Mouse (Mus musculus) heart, postnatal 0 days (tissue): ENCODE results near the gene Fnbp4. TPM values are rescaled to one million over a fixed set of nuclear protein-coding genes. Genes with fewer than 3 reads are reported as not detected.

Experiments
- ATAC-seq: fragments of 200-750 bp; cut with Nextera tagmentation; 2 replicates; pipeline ENCODE4 v1.8.0; 2017; ENCODE audit warnings: low read depth, moderate number of reproducible peaks, moderate library complexity; ENCODE audit not compliant: insufficient read depth
- DNase-seq: peaks from one replicate; pipeline ENCODE4 v3.0.0-alpha.2; 2016; ENCODE audit warnings: low spot score
- H3K27ac ChIP-seq: fragments of 300-500 bp; sonication (generic); 2 replicates; pipeline ENCODE4 v1.5.1; 2014; ENCODE audit warnings: low read depth, mild to moderate bottlenecking
- H3K27me3 ChIP-seq: fragments of 300-500 bp; sonication (generic); 2 replicates; pipeline ENCODE4 v1.6.1; 2014; ENCODE audit warnings: low read length, mixed read lengths; ENCODE audit not compliant: control insufficient read depth, insufficient read depth
- H3K36me3 ChIP-seq: fragments of 300-500 bp; sonication (generic); replicated peaks from 2 replicates; pipeline ENCODE4 v1.6.1; 2014; ENCODE audit warnings: low read length, mixed read lengths; ENCODE audit not compliant: control insufficient read depth, insufficient read depth
- H3K4me1 ChIP-seq: fragments of 300-500 bp; sonication (generic); 2 replicates; pipeline ENCODE4 v1.6.1; 2014; ENCODE audit warnings: antibody characterized with exemption; ENCODE audit not compliant: control insufficient read depth, insufficient read depth
- H3K4me2 ChIP-seq: fragments of 300-500 bp; sonication (generic); 2 replicates; pipeline ENCODE4 v1.6.1; 2014; ENCODE audit warnings: low read depth, mild to moderate bottlenecking, low read length, moderate library complexity
- H3K4me3 ChIP-seq: fragments of 300-500 bp; sonication (generic); 2 replicates; pipeline ENCODE4 v1.5.1; 2014; ENCODE audit warnings: low read depth, low read length
- H3K9ac ChIP-seq: fragments of 300-500 bp; sonication (generic); replicated peaks from 2 replicates; pipeline ENCODE4 v1.6.1; 2014; ENCODE audit warnings: low read depth, low read length, mixed read lengths
- H3K9me3 ChIP-seq: fragments of 300-500 bp; sonication (generic); replicated peaks from 2 replicates; pipeline ENCODE4 v1.6.1; 2016; ENCODE audit warnings: low read length; ENCODE audit not compliant: control insufficient read depth
- CTCF ChIP-seq: IDR thresholded peaks from 2 replicates; pipeline ENCODE4 v1.5.1; 2016; ENCODE audit warnings: antibody characterized with exemption, control low read depth, low read depth
- EP300 ChIP-seq: IDR thresholded peaks from 2 replicates; pipeline ENCODE4 v1.6.1; 2016; ENCODE audit warnings: antibody characterized with exemption, low read depth
- WGBS: fragments of 180-500 bp; shearing (Covaris S2); extraction: QIAGEN DNeasy Blood & Tissue Kit; methylation state at CpG from one replicate; pipeline ENCODE4 v1.1.7; 2014; 5-methylcytosine and 5-hydroxymethylcytosine counted together
- polyA plus RNA-seq: library from polyadenylated mRNA; unstranded; fragments of >200 nt; fragmentation: Nextera tagmentation; extraction: Ambion mirVana; gene quantifications from 2 replicates; pipeline ENCODE4 v1.2.1, GENCODE M21; 2015
- total RNA-seq: library from RNA; depleted of rRNA; stranded (reverse); fragments of >200 nt; gene quantifications from 2 replicates; pipeline ENCODE4 v1.2.3, GENCODE M21; 2014; ENCODE audit warnings: low replicate concordance; rRNA removed

The Fnbp4 gene
- total RNA-seq (20.9 and 39.0 TPM in 2 replicates), polyA plus RNA-seq (19.3 and 23.8 TPM in 2 replicates)

DNA sequence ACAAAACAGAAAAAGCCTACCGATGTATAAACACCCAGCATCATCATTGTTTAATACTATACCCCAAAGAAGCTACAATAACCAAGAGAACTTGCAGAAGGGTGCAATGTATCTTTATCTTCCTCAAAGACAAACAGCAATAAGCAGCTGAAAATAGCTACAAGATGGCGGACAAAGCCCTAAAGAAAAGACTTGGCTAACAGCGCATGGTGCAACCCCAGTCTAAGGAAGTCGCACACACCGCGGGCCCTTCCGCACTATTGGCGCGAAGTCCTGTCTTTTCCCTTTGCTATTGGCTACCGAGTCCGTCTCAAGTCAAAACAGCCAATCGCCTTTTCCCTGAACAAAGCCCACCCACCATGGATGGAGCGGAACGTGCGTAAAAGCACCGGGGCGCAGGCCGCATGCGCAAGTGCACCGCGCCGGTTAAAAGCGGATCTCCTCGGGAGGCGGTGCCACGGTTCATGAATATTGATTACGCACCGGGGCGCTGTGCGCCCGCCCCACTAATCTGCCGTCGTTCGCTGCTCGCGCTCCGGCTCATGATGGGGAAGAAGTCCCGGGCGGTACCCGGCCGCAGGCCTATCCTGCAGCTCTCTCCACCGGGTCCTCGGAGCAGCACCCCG is at the start of gene Fnbp4:
TSS of gene Fnbp4 (plus strand) at position 318 of the 626 bp plus-strand sequence.
- H3K27ac ChIP-seq = peak within 1 kb of the TSS; percentile 99
- peak within 1 kb of the TSS; percentile 96 for H3K9ac ChIP-seq
- H3K4me2 ChIP-seq = peak within 1 kb of the TSS; percentile 87
- no peaks in the 10 kb centered on the region for H3K9me3 ChIP-seq
- DNase-seq (peak; percentile 99), ATAC-seq (peak; percentile 98)
- H3K4me1 ChIP-seq = peaks cover 16% of the 10 kb centered on the region; the same call in 1 of the 2 replicates
- H3K4me3 ChIP-seq = peak within 1 kb of the TSS; percentile 99
- H3K36me3 ChIP-seq = no peaks in the 10 kb centered on the region
- WGBS = under 1% methylated on average over 43 of the region's 44 CpGs
- TF ChIP-seq CTCF (no peak), EP300 (no peak)
- no peaks in the 10 kb centered on the region for H3K27me3 ChIP-seq

DNA sequence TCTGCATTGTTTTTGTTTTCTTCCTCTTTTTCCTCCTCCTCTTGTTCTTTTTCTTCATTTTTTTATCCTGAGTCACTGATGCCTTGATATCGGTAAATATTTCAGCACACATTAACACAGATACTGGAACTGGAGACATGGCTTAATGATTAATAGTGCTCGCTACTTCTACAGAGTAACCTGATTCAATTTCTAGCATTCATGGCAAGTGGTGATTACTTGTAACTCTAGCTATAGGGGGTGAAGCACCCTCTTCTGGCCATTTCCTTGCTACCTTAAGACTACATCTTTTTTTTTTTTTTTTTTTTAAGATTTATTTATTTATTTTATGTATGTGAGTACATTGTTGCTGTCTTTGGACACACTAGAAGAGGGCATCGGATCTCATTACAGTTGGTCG is 44.2 kb upstream of the Fnbp4 start:
- Histone ChIP-seq H3K36me3 (peaks cover 82% of the 10 kb centered on the region), H3K4me1 (no peaks in the 10 kb centered on the region), H3K9me3 (no peaks in the 10 kb centered on the region), H3K4me3 (no peak overlapping the region), H3K9ac (no peak overlapping the region), H3K27me3 (no peaks in the 10 kb centered on the region), H3K4me2 (no peak overlapping the region), H3K27ac (no peak overlapping the region)
- TF ChIP-seq EP300 (no peak), CTCF (no peak)
- ATAC-seq = no peak
- 93% methylated on average over 4 of the region's 4 CpGs for WGBS
- DNase-seq = no peak

DNA sequence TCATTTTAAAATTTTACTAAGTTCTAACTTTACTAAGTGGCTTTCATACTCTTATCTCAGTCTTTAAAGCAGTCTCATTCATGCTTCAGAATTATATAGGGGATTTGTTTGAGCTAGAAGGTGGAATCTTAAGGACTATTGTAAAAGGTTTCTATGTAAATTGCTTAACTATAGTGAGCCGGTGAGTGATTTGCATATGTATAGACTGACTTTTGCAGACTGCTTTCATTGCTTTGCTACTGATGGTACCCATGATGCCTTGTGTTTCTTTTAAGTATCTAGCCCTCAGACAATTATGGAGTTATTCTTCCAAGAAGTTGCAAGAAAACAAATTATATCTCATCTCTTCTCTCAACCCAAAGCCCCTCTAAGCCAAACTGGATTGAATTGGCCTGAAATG is 36.6 kb upstream of the Fnbp4 start:
- Histone ChIP-seq H3K9me3 (no peaks in the 10 kb centered on the region), H3K4me1 (no peaks in the 10 kb centered on the region), H3K27me3 (no peaks in the 10 kb centered on the region), H3K9ac (no peak overlapping the region), H3K4me3 (no peak overlapping the region), H3K4me2 (no peak overlapping the region), H3K27ac (no peak overlapping the region), H3K36me3 (peaks cover 91% of the 10 kb centered on the region)
- ATAC-seq (no peak), DNase-seq (no peak)
- TF ChIP-seq EP300 = no peak
- no peak for TF ChIP-seq CTCF
- WGBS = 95% methylated on average over 1 of the region's 1 CpGs

DNA sequence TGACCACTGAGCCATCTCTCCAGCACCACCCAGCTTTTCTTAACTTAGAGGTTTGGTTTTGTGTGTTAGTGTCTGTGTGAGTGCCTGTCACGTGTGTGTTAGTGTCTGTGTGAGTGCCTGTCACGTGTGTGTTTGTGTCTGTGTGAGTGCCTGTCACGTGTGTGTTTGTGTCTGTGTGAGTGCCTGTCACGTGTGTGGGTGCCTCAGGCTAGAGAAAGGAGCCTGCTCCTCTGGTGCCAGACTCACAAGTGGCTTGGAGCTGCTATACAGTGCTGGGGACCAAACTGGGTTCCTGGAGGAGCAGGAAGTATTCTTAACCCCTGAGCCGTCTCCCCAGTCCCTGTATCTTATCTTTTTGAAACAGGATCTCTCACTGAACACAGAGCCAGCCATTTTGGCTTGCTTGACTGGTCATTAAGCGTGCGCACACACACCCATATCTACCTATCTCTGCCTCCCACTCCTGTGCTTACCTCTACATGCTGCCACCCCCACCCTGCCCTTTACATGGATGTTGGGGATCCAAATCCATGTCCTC is 29.5 kb upstream of the Fnbp4 start:
- WGBS = 81% methylated on average over 7 of the region's 7 CpGs
- Histone ChIP-seq H3K4me1 (no peaks in the 10 kb centered on the region), H3K4me2 (no peak overlapping the region), H3K36me3 (peaks cover 79% of the 10 kb centered on the region), H3K9ac (no peak overlapping the region), H3K4me3 (no peak overlapping the region), H3K27ac (no peak overlapping the region), H3K9me3 (no peaks in the 10 kb centered on the region), H3K27me3 (no peaks in the 10 kb centered on the region)
- ATAC-seq = no peak
- no peak for DNase-seq
- no peak for TF ChIP-seq CTCF

DNA sequence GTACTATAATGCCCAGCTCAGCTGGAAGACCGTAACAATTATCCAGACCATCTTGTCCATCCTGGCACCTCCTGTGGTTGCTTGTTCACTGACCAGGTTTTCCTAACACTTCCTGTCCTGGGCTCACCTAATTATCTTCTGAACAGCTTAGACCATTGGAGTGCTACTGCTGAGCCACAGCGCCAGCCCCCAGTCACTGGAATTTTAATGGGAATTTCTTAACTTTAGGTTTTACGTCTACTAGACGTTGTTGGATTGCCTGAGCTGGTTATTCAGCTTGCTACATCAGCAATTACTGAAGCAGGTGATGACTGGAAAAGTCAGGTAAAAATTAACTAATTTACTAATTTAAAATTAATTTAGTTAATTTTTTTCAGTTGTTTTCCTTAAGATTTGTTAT is 27.8 kb upstream of the Fnbp4 start:
- Histone ChIP-seq H3K36me3 (peaks cover 75% of the 10 kb centered on the region), H3K4me2 (no peak overlapping the region), H3K4me1 (no peaks in the 10 kb centered on the region), H3K9ac (no peak overlapping the region), H3K9me3 (no peaks in the 10 kb centered on the region), H3K27ac (no peak overlapping the region), H3K27me3 (no peaks in the 10 kb centered on the region), H3K4me3 (no peak overlapping the region)
- DNase-seq = no peak
- ATAC-seq = no peak
- WGBS = 88% methylated on average over 4 of the region's 4 CpGs
- TF ChIP-seq CTCF = no peak
- no peak for TF ChIP-seq EP300

DNA sequence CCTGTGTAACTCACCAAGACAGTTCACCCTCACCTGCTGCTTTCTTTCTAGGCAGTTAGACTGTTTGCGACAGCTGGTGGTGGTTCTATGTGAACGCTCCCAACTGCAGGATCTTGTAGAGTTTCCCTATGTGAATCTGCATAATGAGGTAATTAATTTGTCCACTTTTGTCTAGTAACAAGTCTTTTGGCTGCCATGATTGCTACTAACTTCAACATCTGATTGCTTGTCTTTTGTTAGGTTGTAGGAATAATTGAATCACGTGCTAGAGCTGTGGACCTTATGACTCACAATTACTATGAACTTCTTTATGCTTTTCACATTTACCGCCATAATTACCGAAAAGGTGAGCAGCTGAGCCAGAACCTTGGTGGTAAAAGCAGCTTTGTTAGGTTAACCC is 27.2 kb upstream of the Fnbp4 start:
- Histone ChIP-seq H3K36me3 (peaks cover 75% of the 10 kb centered on the region), H3K4me2 (no peak overlapping the region)
- 93% methylated on average over 5 of the region's 5 CpGs for WGBS

More for the DNA sequence above, 27.2 kb upstream of the Fnbp4 start:
- DNase-seq (no peak), ATAC-seq (no peak)
- Histone ChIP-seq H3K9ac (no peak overlapping the region), H3K27ac (no peak overlapping the region), H3K4me3 (no peak overlapping the region), H3K9me3 (no peaks in the 10 kb centered on the region), H3K4me1 (no peaks in the 10 kb centered on the region), H3K27me3 (no peaks in the 10 kb centered on the region)
- no peak for TF ChIP-seq EP300
